Mouse (Mus musculus) MEL (cell line): ENCODE measurements at regions not wholly inside any gene's neighbourhood (a gene's known extent, or its start where the extent isn't known, plus 50 kb on each side); places are given as distances from the start of the nearest gene placed in this dataset.

Experiments
- DNase-seq: peaks from one replicate; pipeline ENCODE4 v3.0.0; 2011; ENCODE audit warnings: low read depth, low spot score
- H3K27ac ChIP-seq: 2 replicates; pipeline ENCODE4 v1.5.1; 2012; ENCODE audit warnings: low read depth, mild to moderate bottlenecking, control low read depth, low read length, moderate library complexity; ENCODE audit not compliant: control insufficient read depth
- H3K27me3 ChIP-seq, 2 experiments: fragments of 150-350 bp in 1 of 2; sonication (generic) in 1 of 2; 2 replicates each; pipeline ENCODE4 v1.6.1; 2012; ENCODE audit warnings: low read length in 2 of 2, mild to moderate bottlenecking in 2 of 2, improper control_type of control experiment in 1 of 2, moderate library complexity in 1 of 2; ENCODE audit not compliant: insufficient read depth in 2 of 2, control insufficient read depth in 1 of 2
- H3K36me3 ChIP-seq, 2 experiments: 2 replicates each; pipeline ENCODE4 v1.6.1; 2012 to 2014; ENCODE audit warnings: low read length in 2 of 2, improper control_type of control experiment in 1 of 2, inconsistent platforms in 1 of 2, mild to moderate bottlenecking in 1 of 2; ENCODE audit not compliant: insufficient read depth in 2 of 2, control insufficient read depth in 1 of 2
- H3K4me1 ChIP-seq, 2 experiments: fragments of 150-350 bp in 1 of 2; sonication (generic) in 1 of 2; 2 replicates each; pipeline ENCODE4 v1.6.1; 2012; ENCODE audit warnings: low read length in 2 of 2, improper control_type of control experiment in 1 of 2, mild to moderate bottlenecking in 1 of 2; ENCODE audit not compliant: insufficient read depth in 2 of 2, control insufficient read depth in 1 of 2
- H3K4me3 ChIP-seq, 2 experiments: fragments of 150-350 bp in 1 of 2; sonication (generic) in 1 of 2; 2 replicates each; pipeline ENCODE4 v1.5.1; 2012; ENCODE audit warnings: low read depth in 2 of 2, low read length in 2 of 2, mild to moderate bottlenecking in 2 of 2, moderate library complexity in 2 of 2, control low read depth in 1 of 2, improper control_type of control experiment in 1 of 2; ENCODE audit not compliant: control insufficient read depth in 1 of 2, insufficient read depth in 1 of 2
- H3K79me2 ChIP-seq: 2 replicates; pipeline ENCODE4 v1.6.1; 2012; ENCODE audit warnings: mild to moderate bottlenecking, low read length, moderate library complexity; ENCODE audit not compliant: control insufficient read depth, poor library complexity, insufficient read depth
- H3K9ac ChIP-seq: 2 replicates; pipeline ENCODE4 v1.6.1; 2012; ENCODE audit warnings: low read depth, mild to moderate bottlenecking, control low read depth, low read length, moderate library complexity; ENCODE audit not compliant: control insufficient read depth, poor library complexity, severe bottlenecking
- H3K9me3 ChIP-seq: fragments of 150-350 bp; sonication (generic); replicated peaks from 2 replicates; pipeline ENCODE4 v1.6.1; 2012; ENCODE audit warnings: mild to moderate bottlenecking, low read length, improper control_type of control experiment, moderate library complexity; ENCODE audit not compliant: insufficient read depth
- BHLHE40 ChIP-seq: IDR thresholded peaks from 2 replicates; pipeline ENCODE4 v1.6.1; 2012; ENCODE audit warnings: low read depth, mild to moderate bottlenecking, inconsistent platforms, low read length, improper control_type of control experiment, borderline replicate concordance
- CHD1 ChIP-seq: IDR thresholded peaks from 2 replicates; pipeline ENCODE4 v1.6.1; 2012; ENCODE audit warnings: low read depth, mild to moderate bottlenecking, inconsistent platforms, low read length, improper control_type of control experiment
- E2F4 ChIP-seq: IDR thresholded peaks from 2 replicates; pipeline ENCODE4 v1.6.1; 2011; ENCODE audit warnings: low read depth, low read length, improper control_type of control experiment, borderline replicate concordance
- ELF1 ChIP-seq: IDR thresholded peaks from 2 replicates; pipeline ENCODE4 v1.6.1; 2014; ENCODE audit warnings: low read depth, mild to moderate bottlenecking, inconsistent platforms, low read length, improper control_type of control experiment, moderate library complexity
- ETS1 ChIP-seq: IDR thresholded peaks from 2 replicates; pipeline ENCODE4 v1.6.1; 2012; ENCODE audit warnings: low read depth, mild to moderate bottlenecking, inconsistent platforms, low read length, improper control_type of control experiment, moderate library complexity
- GABPA ChIP-seq: IDR thresholded peaks from 2 replicates; pipeline ENCODE4 v1.6.1; 2012; ENCODE audit warnings: low read depth, mild to moderate bottlenecking, inconsistent platforms, low read length, improper control_type of control experiment, moderate library complexity
- HCFC1 ChIP-seq: IDR thresholded peaks from 2 replicates; pipeline ENCODE4 v1.6.1; 2012; ENCODE audit warnings: low read depth, mild to moderate bottlenecking, inconsistent platforms, low read length, improper control_type of control experiment, moderate library complexity
- JUND ChIP-seq: IDR thresholded peaks from 2 replicates; pipeline ENCODE4 v1.6.1; 2011; ENCODE audit warnings: low read depth, mild to moderate bottlenecking, improper control_type of control experiment, low read length
- MAFK ChIP-seq: IDR thresholded peaks from 2 replicates; pipeline ENCODE4 v1.6.1; 2011; ENCODE audit warnings: low read depth, mild to moderate bottlenecking, low read length, improper control_type of control experiment, borderline replicate concordance
- MAZ ChIP-seq: IDR thresholded peaks from 2 replicates; pipeline ENCODE4 v1.6.1; 2012; ENCODE audit warnings: low read depth, mild to moderate bottlenecking, inconsistent platforms, low read length, improper control_type of control experiment
- MEF2A ChIP-seq: IDR thresholded peaks from 2 replicates; pipeline ENCODE4 v1.6.1; 2014; ENCODE audit warnings: low read depth, mild to moderate bottlenecking, inconsistent platforms, low read length, improper control_type of control experiment; ENCODE audit not compliant: poor library complexity, insufficient replicate concordance, severe bottlenecking; ENCODE audit errors: extremely low read depth
- MXI1 ChIP-seq: IDR thresholded peaks from 2 replicates; pipeline ENCODE4 v1.6.1; 2011; ENCODE audit warnings: mild to moderate bottlenecking, low read depth, low read length, improper control_type of control experiment
- POLR2AphosphoS2 ChIP-seq: IDR thresholded peaks from 2 replicates; pipeline ENCODE4 v1.6.1; 2011; ENCODE audit warnings: low read length, improper control_type of control experiment
- RAD21 ChIP-seq: IDR thresholded peaks from 2 replicates; pipeline ENCODE4 v1.6.1; 2011; ENCODE audit warnings: mild to moderate bottlenecking, low read depth, low read length, improper control_type of control experiment
- SIN3A ChIP-seq: IDR thresholded peaks from 2 replicates; pipeline ENCODE4 v1.6.1; 2012; ENCODE audit warnings: low read length, improper control_type of control experiment, inconsistent platforms
- SMC3 ChIP-seq: IDR thresholded peaks from 2 replicates; pipeline ENCODE4 v1.6.1; 2011; ENCODE audit warnings: low read depth, low read length, improper control_type of control experiment
- TBP ChIP-seq: IDR thresholded peaks from 2 replicates; pipeline ENCODE4 v1.8.0; 2011; ENCODE audit warnings: low read depth, low read length, improper control_type of control experiment
- TCF12 ChIP-seq: IDR thresholded peaks from 2 replicates; pipeline ENCODE4 v1.6.1; 2014; ENCODE audit warnings: low read depth, mild to moderate bottlenecking, inconsistent platforms, low read length, improper control_type of control experiment, moderate library complexity
- ZC3H11A ChIP-seq: IDR thresholded peaks from 2 replicates; pipeline ENCODE4 v1.6.1; 2012; ENCODE audit warnings: low read depth, mild to moderate bottlenecking, inconsistent platforms, low read length, improper control_type of control experiment
- ZKSCAN1 ChIP-seq: IDR thresholded peaks from 2 replicates; pipeline ENCODE4 v1.6.1; 2012; ENCODE audit warnings: low read depth, mild to moderate bottlenecking, inconsistent platforms, low read length, improper control_type of control experiment, moderate library complexity
- ZMIZ1 ChIP-seq: IDR thresholded peaks from 2 replicates; pipeline ENCODE4 v1.6.1; 2012; ENCODE audit warnings: low read depth, mild to moderate bottlenecking, inconsistent platforms, low read length, improper control_type of control experiment, moderate library complexity
- ZNF384 ChIP-seq: IDR thresholded peaks from 2 replicates; pipeline ENCODE4 v1.6.1; 2012; ENCODE audit warnings: low read depth, mild to moderate bottlenecking, inconsistent platforms, low read length, improper control_type of control experiment

- H3K79me2 ChIP-seq, result no peaks in the 10 kb centered on the region
- H3K27me3 ChIP-seq, result no peaks in the 10 kb centered on the region
- no peak overlapping the region for H3K9ac ChIP-seq
- H3K4me3 ChIP-seq, result no peak overlapping the region
- H3K36me3 ChIP-seq, result no peaks in the 10 kb centered on the region
- no peak overlapping the region for H3K27ac ChIP-seq
- H3K4me1 ChIP-seq, result no peaks in the 10 kb centered on the region
- no peaks in the 10 kb centered on the region for H3K9me3 ChIP-seq
- TF ChIP-seq CHD1, result no peak
- TF ChIP-seq ELF1, result no peak
- TF ChIP-seq ZNF384, result no peak
- no peak for TF ChIP-seq MXI1
- TF ChIP-seq GABPA, result no peak
- TF ChIP-seq TBP, result no peak
- no peak for TF ChIP-seq MEF2A
- TF ChIP-seq ZKSCAN1, result no peak
- TF ChIP-seq ETS1, result no peak
- TF ChIP-seq MAZ, result no peak
- no peak for TF ChIP-seq MAFK
- no peak for DNase-seq
These were observed 132.1 kb upstream of the Auts2 start for GRCm38 (mm10) chr5:132675261-132675660.

DNA sequence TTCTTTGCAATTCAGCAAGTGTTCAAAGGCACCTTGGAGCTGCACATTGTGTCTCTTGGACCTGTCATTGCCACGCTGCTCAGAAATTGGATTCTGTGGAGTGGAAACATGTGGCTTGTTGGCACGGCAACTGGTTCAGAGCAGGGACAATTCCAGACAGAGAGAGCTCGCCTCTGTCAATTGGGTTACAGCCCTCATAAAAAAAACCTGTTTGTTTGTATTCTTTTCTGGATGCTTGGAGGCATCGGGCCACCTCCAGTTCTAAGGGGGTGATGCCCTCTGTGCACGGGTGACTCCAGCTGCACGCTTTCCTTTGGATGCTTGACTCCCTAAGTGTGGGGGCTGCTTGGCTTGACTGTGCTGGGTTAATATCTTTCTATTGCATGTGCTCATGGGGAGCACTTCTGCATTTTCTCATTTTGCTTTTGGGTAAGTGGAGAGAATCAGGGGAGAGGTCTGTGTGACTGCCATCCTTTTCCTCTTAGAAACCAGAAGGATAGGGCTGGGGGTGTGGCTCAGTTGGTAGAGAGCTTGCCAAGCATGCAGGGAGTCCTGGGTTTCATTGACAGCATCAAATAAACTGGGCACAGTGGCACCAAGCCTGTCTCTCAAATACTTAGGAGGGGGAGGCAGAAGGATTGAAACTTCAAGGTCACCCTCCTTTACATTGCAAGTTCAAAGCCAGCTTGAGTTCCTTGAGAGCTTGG, 130.6 kb upstream of the Auts2 start:
- H3K27me3 ChIP-seq, result no peaks in the 10 kb centered on the region
- no peak overlapping the region for H3K4me3 ChIP-seq
- no peak for TF ChIP-seq GABPA
- H3K36me3 ChIP-seq, result no peaks in the 10 kb centered on the region
- no peak overlapping the region for H3K27ac ChIP-seq
- no peaks in the 10 kb centered on the region for H3K4me1 ChIP-seq
- no peaks in the 10 kb centered on the region for H3K79me2 ChIP-seq
- no peak overlapping the region for H3K9ac ChIP-seq
- DNase-seq, result no peak
- H3K9me3 ChIP-seq, result no peaks in the 10 kb centered on the region

DNA sequence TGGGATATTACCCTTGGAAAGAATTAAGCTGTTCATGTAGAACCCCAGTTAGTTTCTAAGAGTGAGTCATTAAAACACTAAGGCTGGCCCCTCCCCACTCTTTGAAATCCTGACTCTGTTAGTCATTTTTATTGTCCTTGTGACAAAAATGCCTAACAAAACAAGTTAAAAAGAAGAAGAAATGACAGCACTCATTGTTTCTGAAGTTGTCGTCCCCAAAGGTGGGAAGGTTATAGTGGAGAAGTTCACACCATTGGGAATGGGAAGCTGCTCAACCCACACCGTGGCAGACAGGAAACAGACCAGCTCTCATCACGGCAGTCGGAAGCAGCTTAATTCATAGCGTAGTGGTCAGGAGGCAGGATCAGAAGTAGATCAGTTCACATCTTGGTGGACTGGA, 128.4 kb upstream of the Auts2 start:
- Histone ChIP-seq H3K79me2 (no peaks in the 10 kb centered on the region), H3K27me3 (no peaks in the 10 kb centered on the region), H3K4me3 (no peak overlapping the region), H3K9me3 (no peaks in the 10 kb centered on the region), H3K27ac (no peak overlapping the region), H3K9ac (no peak overlapping the region), H3K36me3 (no peaks in the 10 kb centered on the region), H3K4me1 (no peaks in the 10 kb centered on the region)
- DNase-seq, result no peak
- TF ChIP-seq GABPA (no peak), JUND (no peak), TCF12 (no peak), TBP (no peak), ZC3H11A (no peak), CHD1 (no peak), ETS1 (no peak), HCFC1 (no peak), E2F4 (no peak), POLR2AphosphoS2 (no peak), RAD21 (no peak), BHLHE40 (no peak), SMC3 (no peak), ZMIZ1 (no peak), SIN3A (no peak)
